Mouse (Mus musculus): ENCODE measurements around the gene Senp6. TPM values are rescaled to one million over a fixed set of nuclear protein-coding genes. Genes with fewer than 3 reads are reported as not detected.
"Not testable (repeated sequence)": the region's sequence is repeated elsewhere in the genome, so short reads cannot be mapped to it uniquely, and the experiment has no call there.

Senp6 gene
- polyA plus RNA-seq (2016; fragmentation: Nextera tagmentation; extraction: Ambion mirVana), result 72.2 and 75.5 TPM in 2 replicates

- WGBS, result under 1% methylated on average over 40 of the region's 74 CpGs
- peak within 1 kb of the TSS; percentile 99 for H3K9ac ChIP-seq
- peak; percentile 94 for ATAC-seq (ENCODE audit: low FRiP score)
- H3K4me3 ChIP-seq (replicated peaks), result peak within 1 kb of the TSS; percentile 95
- H3K4me2 ChIP-seq, result peak within 1 kb of the TSS; percentile 57
- H3K27me3 ChIP-seq, result no peaks in the 10 kb centered on the region
- peak within 1 kb of the TSS; percentile 100 for H3K27ac ChIP-seq
- H3K9me3 ChIP-seq, result 0 out of 2 replicates have a peak, but pooled peaks cover 4% of the 10 kb centered on the region
- peaks cover 19% of the 10 kb centered on the region for H3K4me1 ChIP-seq
- no peaks in the 10 kb centered on the region for H3K36me3 ChIP-seq (replicated peaks)
Measured at GRCm38 (mm10) chr9:80066367-80067220, at the start of gene Senp6. Gene Senp6 (plus strand): TSS chr9:80066903.

- H3K9me3 ChIP-seq, result no peaks in the 10 kb centered on the region
Measured at GRCm38 (mm10) chr9:80020429-80020828, 46.3 kb upstream of the Senp6 start.

GRCm38 (mm10) chr9:80021648-80022047, 45.1 kb upstream of the Senp6 start:
- no peaks in the 10 kb centered on the region for H3K36me3 ChIP-seq (replicated peaks)
- no peak overlapping the region for H3K4me2 ChIP-seq
- ATAC-seq (ENCODE audit: low FRiP score), result no peak
- no peaks in the 10 kb centered on the region for H3K9me3 ChIP-seq
- no peak overlapping the region for H3K4me3 ChIP-seq (replicated peaks)
- no peaks in the 10 kb centered on the region for H3K27me3 ChIP-seq
- 53% methylated on average over 1 of the region's 1 CpGs for WGBS
- H3K27ac ChIP-seq, result no peak overlapping the region
- no peak overlapping the region for H3K9ac ChIP-seq
- H3K4me1 ChIP-seq, result no peaks in the 10 kb centered on the region

More at GRCm38 (mm10) chr9:80020429-80020828, 46.3 kb upstream of the Senp6 start:
- H3K9ac ChIP-seq, result no peak overlapping the region
- ATAC-seq (ENCODE audit: low FRiP score), result no peak
- H3K36me3 ChIP-seq (replicated peaks), result no peaks in the 10 kb centered on the region
- H3K4me1 ChIP-seq, result no peaks in the 10 kb centered on the region
- WGBS, result 63% methylated on average over 3 of the region's 3 CpGs
- no peaks in the 10 kb centered on the region for H3K27me3 ChIP-seq
- H3K4me2 ChIP-seq, result no peak overlapping the region
- no peak overlapping the region for H3K4me3 ChIP-seq (replicated peaks)
- no peak overlapping the region for H3K27ac ChIP-seq

- no peaks in the 10 kb centered on the region for H3K36me3 ChIP-seq (replicated peaks)
- H3K4me2 ChIP-seq, result no peak overlapping the region
- H3K9ac ChIP-seq, result no peak overlapping the region
- no peaks in the 10 kb centered on the region for H3K4me1 ChIP-seq
- no peak for ATAC-seq (ENCODE audit: low FRiP score)
- no peak overlapping the region for H3K4me3 ChIP-seq (replicated peaks)
- no peaks in the 10 kb centered on the region for H3K27me3 ChIP-seq
- H3K27ac ChIP-seq, result no peak overlapping the region
- 73% methylated on average over 8 of the region's 8 CpGs for WGBS
- H3K9me3 ChIP-seq, result no peaks in the 10 kb centered on the region
Measured at GRCm38 (mm10) chr9:80022821-80023220, 43.9 kb upstream of the Senp6 start.

GRCm38 (mm10) chr9:80025347-80025746, 41.4 kb upstream of the Senp6 start:
- H3K36me3 ChIP-seq (replicated peaks); H3K9me3 ChIP-seq; H3K9ac ChIP-seq; H3K4me2 ChIP-seq; H3K27me3 ChIP-seq; H3K4me3 ChIP-seq (replicated peaks); H3K27ac ChIP-seq; ATAC-seq (ENCODE audit: low FRiP score); H3K4me1 ChIP-seq: not testable (repeated sequence)
- WGBS, result 92% methylated on average over 5 of the region's 5 CpGs

- Histone ChIP-seq H3K27ac (no peak overlapping the region), H3K4me2 (no peak overlapping the region), H3K4me3 (replicated peaks) (no peak overlapping the region), H3K9me3 (no peaks in the 10 kb centered on the region), H3K27me3 (no peaks in the 10 kb centered on the region), H3K9ac (no peak overlapping the region), H3K4me1 (no peaks in the 10 kb centered on the region), H3K36me3 (replicated peaks) (no peaks in the 10 kb centered on the region)
- no peak for ATAC-seq (ENCODE audit: low FRiP score)
- 3% methylated on average over 2 of the region's 2 CpGs for WGBS
Measured at GRCm38 (mm10) chr9:80026017-80026416, 40.7 kb upstream of the Senp6 start.

GRCm38 (mm10) chr9:80026581-80027021, 40.1 kb upstream of the Senp6 start:
- no peak overlapping the region for H3K27ac ChIP-seq
- ATAC-seq (ENCODE audit: low FRiP score), result no peak
- no peak overlapping the region for H3K9ac ChIP-seq
- WGBS, result 81% methylated on average over 6 of the region's 6 CpGs
- no peaks in the 10 kb centered on the region for H3K27me3 ChIP-seq
- no peaks in the 10 kb centered on the region for H3K9me3 ChIP-seq
- H3K4me2 ChIP-seq, result no peak overlapping the region
- no peak overlapping the region for H3K4me3 ChIP-seq (replicated peaks)
- H3K4me1 ChIP-seq, result no peaks in the 10 kb centered on the region
- no peaks in the 10 kb centered on the region for H3K36me3 ChIP-seq (replicated peaks)

GRCm38 (mm10) chr9:80037262-80037996, 29.3 kb upstream of the Senp6 start:
- ATAC-seq (ENCODE audit: low FRiP score), result no peak
- no peaks in the 10 kb centered on the region for H3K36me3 ChIP-seq (replicated peaks)
- no peak overlapping the region for H3K4me2 ChIP-seq
- no peak overlapping the region for H3K9ac ChIP-seq
- no peaks in the 10 kb centered on the region for H3K4me1 ChIP-seq
- H3K27me3 ChIP-seq, result no peaks in the 10 kb centered on the region
- no peak overlapping the region for H3K4me3 ChIP-seq (replicated peaks)
- no peaks in the 10 kb centered on the region for H3K9me3 ChIP-seq
- WGBS, result 91% methylated on average over 13 of the region's 13 CpGs
- H3K27ac ChIP-seq, result no peak overlapping the region

- no peaks in the 10 kb centered on the region for H3K9me3 ChIP-seq
- no peak for ATAC-seq (ENCODE audit: low FRiP score)
Measured at GRCm38 (mm10) chr9:80037997-80038383, 28.7 kb upstream of the Senp6 start.

GRCm38 (mm10) chr9:80039296-80039815, 27.3 kb upstream of the Senp6 start:
- ATAC-seq (ENCODE audit: low FRiP score), result no peak
- WGBS, result 17% methylated on average over 2 of the region's 2 CpGs
- no peak overlapping the region for H3K9ac ChIP-seq
- no peaks in the 10 kb centered on the region for H3K27me3 ChIP-seq
- no peak overlapping the region for H3K4me3 ChIP-seq (replicated peaks)
- H3K4me2 ChIP-seq, result no peak overlapping the region
- H3K4me1 ChIP-seq, result no peaks in the 10 kb centered on the region
- H3K27ac ChIP-seq, result no peak overlapping the region
- H3K9me3 ChIP-seq, result no peaks in the 10 kb centered on the region
- H3K36me3 ChIP-seq (replicated peaks), result no peaks in the 10 kb centered on the region

More at GRCm38 (mm10) chr9:80037997-80038383, 28.7 kb upstream of the Senp6 start:
- Histone ChIP-seq H3K9ac (no peak overlapping the region), H3K27me3 (no peaks in the 10 kb centered on the region), H3K36me3 (replicated peaks) (no peaks in the 10 kb centered on the region), H3K27ac (no peak overlapping the region), H3K4me3 (replicated peaks) (no peak overlapping the region), H3K4me1 (no peaks in the 10 kb centered on the region), H3K4me2 (no peak overlapping the region)

GRCm38 (mm10) chr9:80044301-80044700, 22.4 kb upstream of the Senp6 start:
- not testable (repeated sequence) for ATAC-seq (ENCODE audit: low FRiP score); H3K4me2 ChIP-seq; H3K9ac ChIP-seq; H3K9me3 ChIP-seq; H3K36me3 ChIP-seq (replicated peaks); H3K4me1 ChIP-seq; H3K27me3 ChIP-seq; H3K4me3 ChIP-seq (replicated peaks); H3K27ac ChIP-seq
- 81% methylated on average over 4 of the region's 4 CpGs for WGBS

- H3K27ac ChIP-seq; H3K9ac ChIP-seq; H3K4me2 ChIP-seq; H3K9me3 ChIP-seq; H3K36me3 ChIP-seq (replicated peaks); H3K4me3 ChIP-seq (replicated peaks); H3K4me1 ChIP-seq; ATAC-seq (ENCODE audit: low FRiP score); H3K27me3 ChIP-seq: not testable (repeated sequence)
- WGBS, result 31% methylated on average over 5 of the region's 5 CpGs
Measured at GRCm38 (mm10) chr9:80049271-80049670, 17.4 kb upstream of the Senp6 start.
